ENCODE assay signal across 9 mouse cellular contexts in genomic region chrX:158042255-158043056, GRCm38 (mm10). TPM values are rescaled to one million over a fixed set of nuclear protein-coding genes. Genes with fewer than 3 reads are reported as not detected.
DNase-seq lines count a peak whose midpoint lies in the region; ATAC-seq and TF ChIP-seq lines count a peak whose summit lies in the region.
"Had no signal": no experiment of that assay in that cellular context is flagged by ENCODE, and none has a peak within 500 bp of the region (broad histone marks: within the 10 kb centered on the region; RNA-seq: fewer than 3 reads in every experiment).

No protein-coding gene starts in this region.

- no peak overlapping the region for H3K9ac ChIP-seq in liver, embryonic 12.5 days

- DNase-seq in heart, embryonic 10.5 days (ENCODE audit: low spot score) = no peak
- DNase-seq in heart, adult 8-10 months (ENCODE audit: low spot score) = no peak
- DNase-seq in Muller cell, postnatal 12 days (ENCODE audit: inconsistent ontology term) = peak; percentile 46
- DNase-seq in retina, postnatal 1 day = peak; percentile 62
- DNase-seq in ovary, adult 18-20 months (ENCODE audit: low spot score) = no peak

- WGBS in heart, embryonic 10.5 days = 21% methylated on average over 62 of the region's 62 CpGs
- 13% methylated on average over 51 of the region's 62 CpGs for WGBS in liver, embryonic 12.5 days (ENCODE audit: insufficient replicate concordance)

- H3K27me3 ChIP-seq in heart, embryonic 10.5 days (ENCODE audit: insufficient read depth, poor library complexity, severe bottlenecking) = peaks cover 19% of the 10 kb centered on the region; the same call in 1 of the 2 replicates
- H3K27me3 ChIP-seq in liver, embryonic 12.5 days (replicated peaks) = peaks cover 35% of the 10 kb centered on the region

- peak; percentile 39 to 56; a peak in 2 of 4 replicates for ATAC-seq in hematopoietic stem cell, adult 5-6 weeks (replicated peaks in 1 of 2; ENCODE audit: insufficient read depth in 1 of 2, low FRiP score in 2 of 2, low TSS enrichment in 1 of 2, low read depth in 1 of 2, poor library complexity in 2 of 2, severe bottlenecking in 2 of 2)
- ATAC-seq in liver, embryonic 12.5 days = 0 out of 2 replicates have a peak, but pooled peaks have one; percentile 30

- H3K36me3 ChIP-seq in heart, embryonic 10.5 days = no peaks in the 10 kb centered on the region
- H3K36me3 ChIP-seq in liver, embryonic 12.5 days = no peaks in the 10 kb centered on the region
- H3K36me3 ChIP-seq: G1E had no signal

- no peaks in the 10 kb centered on the region for H3K9me3 ChIP-seq in heart, embryonic 10.5 days
- H3K9me3 ChIP-seq in liver, embryonic 12.5 days (replicated peaks) = no peaks in the 10 kb centered on the region

- peak overlapping the region; percentile 66 for H3K4me3 ChIP-seq in heart, embryonic 10.5 days
- H3K4me3 ChIP-seq in cortical plate, adult 2 months (ENCODE audit: insufficient read depth, low read length) = peak overlapping the region; percentile 100
- H3K4me3 ChIP-seq in liver, embryonic 12.5 days = peak overlapping the region; percentile 48

- H3K27ac ChIP-seq in heart, embryonic 10.5 days = peak overlapping the region; percentile 82
- H3K27ac ChIP-seq in cortical plate, adult 2 months (ENCODE audit: insufficient read depth, low read length) = peak overlapping the region; percentile 100
- H3K27ac ChIP-seq in liver, embryonic 12.5 days = no peak overlapping the region

- peak overlapping the region; percentile 63 for H3K4me2 ChIP-seq in liver, embryonic 12.5 days

- no peak for TF ChIP-seq POLR2A in cortical plate, adult 2 months (IDR thresholded peaks at IDR 0.05; ENCODE audit: extremely low read depth, insufficient read depth, low read length)

- no peaks in the 10 kb centered on the region for H3K4me1 ChIP-seq in heart, embryonic 10.5 days
- no peaks in the 10 kb centered on the region for H3K4me1 ChIP-seq in cortical plate, adult 2 months (ENCODE audit: control insufficient read depth, insufficient read depth, low read length)
- H3K4me1 ChIP-seq in liver, embryonic 12.5 days = no peaks in the 10 kb centered on the region

- TF ChIP-seq CTCF in cortical plate, adult 2 months (IDR thresholded peaks at IDR 0.05; ENCODE audit: extremely low read depth, insufficient read depth, low read length) = no peak

RNA-seq across cellular contexts. Expression of gene Cnksr2, which starts 0.6 kb away (rescaled TPM):
- 1.1 and 2.1 TPM in 2 replicates for polyA plus RNA-seq in heart, embryonic 10.5 days (2016; fragmentation: Nextera tagmentation; extraction: Ambion mirVana)
- under 1 TPM; 0.13 to 0.22 (median 0.20) TPM for total RNA-seq in heart, adult 8-10 months (2022)
- 82.4 and 90.3 TPM in 2 replicates for polyA plus RNA-seq in cortical plate, adult 2 months (2012; rRNA removed)
- 0.06 TPM in 1 of 2 replicates, not detected in the other for total RNA-seq in hematopoietic stem cell, adult 5-6 weeks (2017)
- 0.10 and 0.11 TPM in 2 replicates for polyA plus RNA-seq in liver, embryonic 12.5 days (2016; fragmentation: Nextera tagmentation; extraction: Ambion mirVana)
- total RNA-seq: G1E had no signal
- polyA plus RNA-seq: G1E had no signal

Comparison
In these comparisons a context has a peak if more than half of its experiments do, and no peak if none do; other contexts are left out.
1. DNase-seq: peak in Muller cell, postnatal 12 days (single experiment) and retina, postnatal 1 day (single experiment); none in heart, embryonic 10.5 days (single experiment), heart, adult 8-10 months (single experiment) and ovary, adult 18-20 months (single experiment).
2. H3K4me3 ChIP-seq: peak in every context shown above with its lines; median percentile 100 in cortical plate, adult 2 months; 66 in heart, embryonic 10.5 days; 48 in liver, embryonic 12.5 days.
3. RNA of gene Cnksr2, which starts 0.6 kb away (polyA plus RNA-seq): 82.4 to 90.3 TPM in cortical plate, adult 2 months; 1.1 to 2.1 TPM in heart, embryonic 10.5 days and 0.10 to 0.11 TPM in liver, embryonic 12.5 days; every median in the first group is over 10 times any median in the second.